Mouse (Mus musculus): ENCODE data around the gene Tsc22d4.
A peak's percentile ranks its signal among the peaks of the same experiment; 100 is the strongest.

Gene Tsc22d4

DNA sequence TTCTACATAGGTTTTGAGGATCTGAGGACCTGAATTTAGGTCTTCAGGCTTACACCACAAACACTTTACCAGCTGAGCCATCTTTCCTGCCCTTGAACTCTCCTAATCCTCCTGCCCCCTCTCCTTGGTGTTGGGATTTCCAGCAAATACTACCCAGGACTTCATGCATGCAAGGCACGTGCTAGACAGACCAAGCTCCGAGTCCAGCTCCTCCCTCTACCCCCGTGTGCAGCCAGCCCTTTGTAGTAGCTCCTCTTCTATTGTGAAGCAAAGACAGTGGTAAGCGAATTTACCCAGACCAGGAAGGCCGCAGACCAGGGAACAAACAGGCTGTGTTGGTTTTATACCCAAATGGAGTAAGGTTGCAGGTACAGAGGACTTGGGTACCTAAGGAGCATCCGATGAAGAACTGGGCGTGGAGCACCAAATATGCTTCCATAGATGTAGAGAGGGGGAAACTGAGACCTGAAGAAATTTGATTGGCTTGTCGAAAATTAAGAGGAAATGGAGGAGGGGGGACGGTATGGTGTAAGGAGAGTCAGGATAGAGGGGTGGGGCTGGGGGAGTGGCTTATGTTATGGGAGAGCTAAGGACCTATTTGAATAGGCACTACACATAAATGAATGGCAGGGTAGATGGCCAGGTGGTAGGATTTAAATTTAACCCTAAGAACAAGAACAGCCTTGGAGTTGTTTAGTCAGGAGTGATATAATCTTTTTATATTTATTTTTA lies 19.2 kb downstream of the Tsc22d4 start:
- DNase-seq (ENCODE audit: low read depth, low spot score) = no peak

DNA sequence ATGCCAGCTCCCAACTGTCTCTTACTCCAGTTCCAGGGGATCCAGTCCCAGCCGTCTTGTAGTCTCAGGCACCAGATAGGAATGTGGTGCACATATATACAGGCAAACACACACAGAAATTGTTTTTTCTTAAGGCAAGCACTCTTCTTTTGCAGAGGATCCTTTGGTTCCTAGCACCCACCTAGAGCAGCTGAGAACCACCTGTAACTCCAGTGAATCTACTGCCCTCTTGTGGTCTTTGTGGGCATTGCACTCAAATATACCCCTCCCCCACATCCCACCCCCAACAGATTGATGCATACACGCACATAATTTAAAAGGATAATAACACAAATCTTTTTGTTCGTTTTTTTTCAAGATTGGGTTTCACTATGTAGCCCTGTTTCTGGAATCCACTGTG lies 20.7 kb downstream of the Tsc22d4 start:
- DNase-seq (ENCODE audit: low read depth, low spot score) = no peak

DNA sequence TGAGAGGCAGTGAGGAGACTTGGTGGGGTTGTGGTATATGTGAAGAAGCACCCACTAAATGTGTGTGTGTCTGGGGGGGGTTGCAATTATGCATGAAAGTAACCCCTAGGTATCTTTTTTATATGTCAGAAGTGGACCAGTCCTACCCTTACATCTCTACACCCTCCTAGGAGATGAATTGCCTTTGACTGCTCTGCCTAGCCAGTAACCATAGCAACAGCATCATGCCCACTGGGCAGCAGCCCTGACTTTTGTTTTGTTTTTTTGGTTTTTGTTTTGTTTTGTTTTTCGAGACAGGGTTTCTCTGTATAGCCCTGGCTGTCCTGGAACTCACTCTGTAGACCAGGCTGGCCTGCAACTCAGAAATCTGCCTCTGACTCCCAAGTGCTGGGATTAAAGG lies 22.9 kb downstream of the Tsc22d4 start:
- DNase-seq (ENCODE audit: low read depth, low spot score) = no peak

DNA sequence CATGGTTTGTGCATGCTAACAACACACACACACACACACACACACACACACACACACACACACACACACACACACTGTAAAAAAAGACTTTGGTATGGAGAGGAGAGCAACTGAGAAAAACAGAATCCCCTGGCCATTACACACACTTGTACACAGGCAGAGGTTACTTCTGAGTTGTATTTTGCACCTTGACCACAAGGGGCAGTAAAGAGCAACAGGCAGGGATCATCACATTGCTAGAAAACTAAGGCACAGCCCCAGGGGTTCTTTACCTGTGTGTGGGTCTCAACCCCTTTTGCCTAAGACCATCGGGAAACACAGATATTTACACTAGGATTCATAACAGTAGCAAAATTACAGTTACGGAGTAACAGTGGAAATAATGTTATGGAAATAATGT lies 25.2 kb downstream of the Tsc22d4 start:
- DNase-seq (ENCODE audit: low read depth, low spot score) = no peak

DNA sequence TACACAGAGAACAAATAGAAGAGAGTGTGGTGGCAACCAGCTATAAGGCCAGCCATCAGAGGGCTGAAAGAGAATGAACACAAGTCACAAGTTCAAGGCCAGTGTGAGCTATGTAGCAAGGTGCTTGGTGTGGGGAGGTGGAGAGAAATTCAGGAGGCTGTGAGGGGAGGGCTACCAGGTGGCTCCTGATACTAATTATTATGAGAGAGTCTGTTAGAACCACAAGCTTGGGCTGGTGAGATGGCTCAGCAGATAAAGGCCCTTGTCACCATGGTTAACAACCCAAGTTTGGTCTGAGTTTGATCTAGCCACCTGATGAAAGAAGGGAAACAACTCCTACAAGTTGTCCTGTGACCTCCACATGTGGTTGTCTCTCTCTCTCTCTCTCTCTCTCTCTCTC lies 27.2 kb downstream of the Tsc22d4 start:
- no peak for DNase-seq (ENCODE audit: low read depth, low spot score)

DNA sequence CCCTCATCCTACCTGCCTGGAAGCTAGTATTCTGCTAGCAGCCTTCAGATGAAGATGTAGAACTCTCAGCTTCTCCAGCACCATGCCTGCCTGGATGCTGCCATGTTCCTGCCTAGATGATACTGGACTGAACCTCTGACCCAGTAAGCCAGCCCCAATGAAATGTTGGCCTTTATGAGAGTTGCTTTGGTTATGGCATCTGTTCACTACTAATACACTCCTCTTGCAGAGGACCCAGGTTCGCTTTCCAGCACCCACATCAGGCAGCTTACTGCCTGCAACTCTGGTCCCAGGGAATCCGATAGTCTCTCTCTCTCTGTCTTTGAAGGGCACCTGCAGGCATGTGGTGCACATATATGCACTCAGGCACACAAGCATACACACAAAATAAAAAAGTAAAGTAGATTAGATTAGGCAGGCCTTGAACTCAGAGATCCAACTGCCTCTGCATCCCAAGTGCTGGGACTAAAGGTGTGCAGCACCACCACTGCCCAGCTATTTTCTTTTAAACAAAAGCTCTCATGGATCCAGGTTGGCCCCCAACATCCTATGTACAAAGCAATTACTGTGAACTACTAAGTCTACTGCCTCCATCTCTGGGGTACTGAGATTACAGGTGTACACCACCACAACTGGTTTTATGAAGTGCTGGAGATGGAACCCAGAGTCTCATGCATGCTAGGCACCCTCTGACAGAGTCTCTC lies 30.2 kb downstream of the Tsc22d4 start:
- DNase-seq (ENCODE audit: low read depth, low spot score) = no peak

GRCm38 (mm10) chr5:137776408-137776918 lies 30.9 kb downstream of the Tsc22d4 start:
- no peak for DNase-seq (ENCODE audit: low read depth, low spot score)

DNA sequence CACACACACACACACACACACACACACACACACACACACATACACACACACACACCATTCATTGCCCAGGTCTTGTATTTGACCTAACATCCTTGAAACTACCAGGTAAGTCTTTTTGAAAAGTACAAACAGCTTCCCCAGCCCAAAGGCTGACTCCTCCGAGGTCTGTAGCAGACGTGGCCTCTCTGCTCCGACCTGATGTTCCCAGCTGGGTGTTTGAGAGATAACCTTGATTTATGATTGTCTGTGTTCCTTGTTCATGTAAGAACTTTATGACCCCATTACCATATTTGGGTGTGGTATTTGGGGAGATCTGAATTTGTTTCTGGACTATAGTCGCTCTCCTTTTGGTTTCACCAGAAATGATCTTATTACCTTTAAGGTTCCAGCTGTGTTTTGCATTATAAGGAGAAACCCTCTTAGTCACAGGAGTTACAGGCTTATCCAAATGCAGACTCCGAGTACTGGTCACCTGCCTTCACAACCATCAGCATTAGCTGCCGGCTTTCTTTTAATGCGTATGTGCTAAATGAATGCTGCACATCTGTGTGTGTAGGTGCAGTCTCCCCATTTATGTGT lies 31.8 kb downstream of the Tsc22d4 start:
- no peak for DNase-seq (ENCODE audit: low read depth, low spot score)

GRCm38 (mm10) chr5:137778635-137779034 lies 33.1 kb downstream of the Tsc22d4 start, which contains the start of gene Ppp1r35:
Ppp1r35 (plus strand) TSS chr5:137778849.
- peak; percentile 92 for DNase-seq (ENCODE audit: low read depth, low spot score)

DNA sequence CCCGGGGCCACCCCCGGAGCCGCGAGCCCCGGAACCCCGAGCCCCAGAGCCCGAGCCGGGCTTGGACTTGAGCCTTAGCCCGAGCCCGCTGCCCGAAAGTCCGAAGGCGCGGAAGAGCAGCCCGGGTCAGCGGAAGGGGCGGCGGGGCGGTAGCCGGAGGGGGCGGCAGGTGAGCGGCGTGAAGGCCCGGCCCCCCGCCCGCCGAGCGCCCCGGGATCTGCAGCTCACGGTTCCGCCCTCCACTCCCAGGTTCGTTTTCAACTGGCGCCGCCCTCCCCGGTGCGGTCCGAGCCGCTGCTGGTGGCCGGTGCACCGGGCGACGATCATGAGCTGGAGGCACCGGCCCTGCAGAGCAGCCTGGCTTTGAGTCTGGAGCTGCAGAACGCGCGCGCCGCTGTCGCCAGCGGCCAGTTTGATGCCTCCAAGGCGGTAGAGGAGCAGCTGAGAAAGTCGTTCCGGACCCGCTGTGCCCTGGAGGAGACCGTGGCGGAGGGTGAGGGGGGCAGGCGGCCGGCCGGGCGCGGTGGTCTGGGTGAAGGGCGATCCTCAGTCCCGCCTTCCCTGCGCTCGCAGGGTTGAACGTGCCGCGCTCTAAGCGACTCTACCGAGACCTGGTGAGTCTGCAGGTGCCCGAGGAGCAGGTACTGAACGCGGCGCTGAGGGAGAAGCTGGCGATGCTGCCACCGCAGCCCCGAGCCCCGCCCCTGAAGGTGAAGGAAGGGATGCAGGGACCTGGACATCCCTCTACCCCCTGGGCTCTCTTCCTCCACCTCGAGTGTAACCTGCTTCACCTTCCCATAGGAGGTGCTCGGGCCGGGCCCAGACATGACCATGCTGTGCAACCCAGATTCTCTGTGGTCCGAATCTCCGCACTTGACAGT lies 33.8 kb downstream of the Tsc22d4 start:
- DNase-seq (ENCODE audit: low read depth, low spot score) = no peak

- DNase-seq (ENCODE audit: low read depth, low spot score) = no peak
These were observed 36.1 kb downstream of the Tsc22d4 start for GRCm38 (mm10) chr5:137781661-137782060.

GRCm38 (mm10) chr5:137782776-137783522 lies 37.4 kb downstream of the Tsc22d4 start:
- no peak for DNase-seq (ENCODE audit: low read depth, low spot score)

- DNase-seq (ENCODE audit: low read depth, low spot score) = no peak
These were observed 38.5 kb downstream of the Tsc22d4 start for GRCm38 (mm10) chr5:137783901-137784540.

GRCm38 (mm10) chr5:137784546-137784945 lies 39.0 kb downstream of the Tsc22d4 start:
- no peak for DNase-seq (ENCODE audit: low read depth, low spot score)

- no peak for DNase-seq (ENCODE audit: low read depth, low spot score)
These were observed 39.9 kb downstream of the Tsc22d4 start for GRCm38 (mm10) chr5:137785164-137786031.

DNA sequence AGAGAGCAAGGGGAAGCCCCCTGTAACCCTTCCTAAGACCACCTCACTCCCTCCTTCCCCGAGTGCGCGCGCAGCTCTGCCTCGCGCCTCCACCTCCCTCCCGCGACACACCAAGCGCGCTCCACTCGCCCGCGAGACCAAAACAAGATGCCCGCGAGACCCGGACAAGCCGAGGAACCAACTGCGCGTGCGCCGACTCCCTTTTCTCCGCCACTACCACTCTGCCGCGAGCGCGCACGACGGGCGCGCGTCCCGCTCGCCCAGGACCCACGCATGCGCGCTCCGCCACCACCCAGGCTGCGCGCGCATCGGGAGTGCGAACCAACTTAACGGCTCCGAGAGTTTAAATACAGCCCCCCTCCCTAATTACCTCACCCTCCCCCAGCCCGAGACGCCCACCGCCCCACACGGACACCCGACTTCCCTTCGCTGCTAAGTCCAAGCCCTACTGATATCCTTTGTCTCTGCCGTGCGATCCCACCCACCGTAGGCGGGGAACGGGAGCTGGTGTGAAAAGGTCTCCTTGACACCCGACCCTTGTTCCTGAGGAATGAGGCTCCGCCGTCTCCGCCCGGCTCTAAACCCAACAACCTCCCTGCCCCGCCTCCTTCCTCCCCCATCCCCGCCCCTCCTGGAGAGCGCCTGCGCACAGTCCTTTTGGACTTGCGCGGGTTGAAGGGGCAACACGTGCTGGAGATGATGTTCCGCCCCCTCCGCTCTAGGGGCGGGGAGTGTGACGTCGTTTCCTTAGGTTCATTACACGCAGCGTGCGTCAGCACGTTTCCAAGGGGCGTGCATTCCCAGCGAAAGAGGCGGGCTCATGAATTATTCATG lies 40.8 kb downstream of the Tsc22d4 start:
- peak; percentile 100 for DNase-seq (ENCODE audit: low read depth, low spot score)

- peak; percentile 91 for DNase-seq (ENCODE audit: low read depth, low spot score)
These were observed 41.8 kb downstream of the Tsc22d4 start, which contains the start of the genes Mepce and Zcwpw1 for GRCm38 (mm10) chr5:137787151-137787928. Mepce (minus strand) TSS chr5:137787655. Zcwpw1 (plus strand) TSS chr5:137787798.

DNA sequence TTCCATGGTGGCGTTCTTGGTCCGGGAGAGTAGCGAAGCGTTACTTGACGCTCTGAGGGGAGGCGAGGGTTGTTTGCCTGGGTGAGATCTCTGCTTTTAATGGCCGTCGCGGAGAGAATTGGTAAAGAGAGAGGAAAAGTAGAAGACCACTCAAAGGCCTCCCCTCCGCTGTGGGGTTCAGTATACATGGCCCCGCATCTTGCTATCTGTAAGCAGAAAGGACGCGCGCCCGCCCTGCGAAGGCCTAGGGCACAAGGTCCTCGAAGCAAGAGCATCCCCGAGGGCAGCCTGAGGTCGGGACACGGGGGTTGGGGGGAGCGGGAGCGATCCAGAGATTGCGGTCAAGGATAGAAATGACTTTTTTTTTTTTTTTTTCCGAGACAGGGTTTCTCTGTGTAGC lies 42.6 kb downstream of the Tsc22d4 start:
- DNase-seq (ENCODE audit: low read depth, low spot score) = no peak
